Mouse (Mus musculus) olfactory bulb, adult 2 months (tissue): ENCODE data around the gene Vac14. TPM values are rescaled to one million over a fixed set of nuclear protein-coding genes. Genes with fewer than 3 reads are reported as not detected.

Source experiments
- H3K27ac ChIP-seq: fragments of 200-500 bp; 2 replicates; pipeline ENCODE4 v1.5.1; 2012; ENCODE audit warnings: low read depth, low read length; ENCODE audit not compliant: insufficient read depth
- H3K4me1 ChIP-seq: fragments of 200-500 bp; 2 replicates; pipeline ENCODE4 v1.6.1; 2012; ENCODE audit warnings: low read length; ENCODE audit not compliant: control insufficient read depth, insufficient read depth
- H3K4me3 ChIP-seq: fragments of 200-500 bp; 2 replicates; pipeline ENCODE4 v1.5.1; 2012; ENCODE audit warnings: mild to moderate bottlenecking, low read depth, low read length, moderate library complexity; ENCODE audit not compliant: insufficient read depth
- CTCF ChIP-seq: fragments of 200-500 bp; IDR thresholded peaks from 2 replicates; pipeline ENCODE4 v1.5.1; 2012; ENCODE audit warnings: low read depth, mild to moderate bottlenecking, low read length, moderate library complexity; ENCODE audit not compliant: insufficient read depth
- POLR2A ChIP-seq: fragments of 200-500 bp; IDR thresholded peaks from 2 replicates; pipeline ENCODE4 v1.6.1; 2012; ENCODE audit warnings: mild to moderate bottlenecking, low read depth, low read length, moderate library complexity; ENCODE audit not compliant: insufficient read depth
- WGBS: fragments of 180-500 bp; shearing (Covaris S2); methylation state at CpG from one replicate; pipeline ENCODE4 v1.1.7; 2018; 5-methylcytosine and 5-hydroxymethylcytosine counted together
- polyA plus RNA-seq: library from polyadenylated mRNA; stranded (reverse); fragments of >200 nt; gene quantifications from 2 replicates; pipeline ENCODE4 v1.2.4, GENCODE M21; 2012; ENCODE audit warnings: low replicate concordance; ENCODE audit not compliant: missing spikeins, insufficient read depth, insufficient read length

Vac14 gene
- polyA plus RNA-seq, 1 experiment, result not detected

DNA sequence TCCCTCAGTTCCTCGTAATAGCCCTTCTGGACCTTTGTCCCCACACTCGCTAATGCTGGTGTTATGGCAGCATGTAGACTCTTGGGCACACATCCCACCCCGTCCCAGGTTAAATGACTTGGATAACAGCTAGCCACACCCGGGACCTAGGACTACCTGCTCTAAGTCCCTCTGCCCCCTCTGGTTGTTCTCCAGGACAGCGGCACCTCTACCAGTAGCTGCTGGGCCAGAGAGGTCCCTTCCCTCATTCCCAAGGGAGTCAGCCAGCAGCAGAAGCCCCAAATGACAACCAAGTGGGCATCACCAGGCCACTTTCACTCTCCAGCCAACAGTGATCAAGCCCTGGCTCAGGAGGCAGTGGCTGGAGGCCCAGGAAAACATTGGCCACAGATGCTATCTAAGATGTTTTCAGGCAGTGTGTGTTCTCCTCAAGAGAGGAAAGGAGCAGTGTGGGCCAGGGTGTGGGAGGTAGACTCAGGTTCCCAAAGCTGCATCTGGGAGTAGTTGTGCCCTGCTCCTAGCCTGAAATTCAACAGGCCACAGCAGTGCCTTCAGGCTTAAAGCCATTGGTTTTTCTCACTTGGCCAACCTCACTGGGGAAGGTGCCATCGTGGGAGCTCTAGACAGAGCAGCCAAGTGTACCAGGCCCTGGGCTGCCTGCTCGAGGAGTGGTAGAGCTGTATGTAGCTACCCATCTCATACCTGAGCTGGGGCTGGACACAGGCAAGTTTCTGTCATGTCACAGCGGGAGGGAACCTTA, 100.0 kb downstream of the Vac14 start:
- peaks cover 69% of the 10 kb centered on the region for H3K4me1 ChIP-seq
- H3K27ac ChIP-seq, result peak overlapping the region; percentile 81
- no peak overlapping the region for H3K4me3 ChIP-seq
- WGBS, result 76% methylated on average over 8 of the region's 8 CpGs
- TF ChIP-seq CTCF, result no peak
- no peak for TF ChIP-seq POLR2A

DNA sequence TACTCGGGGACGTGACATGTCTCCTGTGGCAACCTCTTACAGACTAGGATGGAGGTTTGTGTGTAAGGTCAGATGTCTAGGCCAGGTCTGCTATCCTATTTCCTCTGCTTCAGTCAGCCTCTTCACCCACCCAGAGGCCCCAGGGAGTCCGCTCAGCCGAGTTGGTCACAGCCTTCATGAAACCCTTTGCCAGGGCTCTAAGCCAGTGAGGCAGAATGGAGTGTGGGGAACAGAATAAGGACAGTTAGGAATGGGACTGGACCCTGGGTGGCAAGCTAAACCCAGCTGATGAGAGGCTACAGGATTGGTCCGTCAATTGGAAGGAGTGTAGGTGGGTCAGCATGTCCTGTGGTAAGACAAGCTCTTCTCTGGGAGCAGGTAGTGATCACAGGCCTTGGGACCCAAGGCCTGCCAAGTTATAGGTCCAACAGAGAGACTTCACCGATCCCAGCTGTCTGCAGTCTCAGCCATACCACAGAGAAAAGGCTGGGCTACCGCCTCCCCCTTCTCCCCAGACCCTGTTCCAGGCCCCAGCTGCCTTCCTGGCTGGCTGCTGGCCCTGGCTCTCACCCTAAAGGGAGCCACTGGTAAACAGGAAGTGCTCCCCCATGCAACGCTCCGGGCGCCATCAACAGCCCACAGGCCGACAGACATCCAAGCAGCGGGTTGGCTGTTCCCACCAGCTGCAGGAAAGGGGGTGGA, 100.7 kb downstream of the Vac14 start:
- no peak for TF ChIP-seq POLR2A
- TF ChIP-seq CTCF, result no peak
- Histone ChIP-seq H3K4me1 (peaks cover 76% of the 10 kb centered on the region), H3K4me3 (no peak overlapping the region), H3K27ac (peak overlapping the region; percentile 81)
- WGBS, result 39% methylated on average over 12 of the region's 12 CpGs

DNA sequence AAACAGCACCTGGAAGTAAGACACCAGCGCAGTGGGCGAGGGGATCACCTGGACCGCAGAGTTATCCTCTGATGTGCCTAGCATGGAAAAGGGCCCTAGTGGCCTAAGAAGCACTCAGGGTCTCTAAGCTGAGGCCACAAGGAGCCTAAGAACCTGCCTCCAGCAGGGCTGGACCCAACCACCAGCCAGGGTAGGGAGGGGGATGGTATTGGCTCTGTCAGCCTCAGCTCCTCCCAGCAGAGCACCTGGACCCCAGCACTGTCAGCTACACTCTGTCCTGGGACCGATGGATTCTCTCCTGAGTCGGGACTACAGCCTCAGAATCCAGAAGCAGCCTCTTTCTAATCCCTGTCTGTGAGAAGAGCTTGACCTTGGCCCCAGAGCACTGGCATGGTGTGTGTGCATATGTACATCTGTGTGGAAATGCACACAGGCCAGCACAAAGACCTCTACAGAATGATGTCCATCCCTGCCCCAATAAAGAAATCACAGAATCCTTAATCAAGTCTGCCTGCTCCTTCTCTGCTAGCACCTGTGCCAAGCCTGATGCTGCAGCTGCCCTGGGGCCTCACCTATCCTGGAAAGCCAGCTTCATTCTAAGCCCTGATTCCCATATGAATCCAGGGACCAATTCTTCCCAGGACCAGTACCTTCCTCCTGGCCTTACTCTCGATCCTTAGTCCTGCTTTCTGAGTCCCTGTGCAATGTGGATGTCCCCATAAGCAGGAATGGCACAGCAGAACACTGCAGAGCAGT, 101.7 kb downstream of the Vac14 start:
- TF ChIP-seq POLR2A, result no peak
- no peak for TF ChIP-seq CTCF
- peaks cover 77% of the 10 kb centered on the region for H3K4me1 ChIP-seq
- 72% methylated on average over 6 of the region's 6 CpGs for WGBS

DNA sequence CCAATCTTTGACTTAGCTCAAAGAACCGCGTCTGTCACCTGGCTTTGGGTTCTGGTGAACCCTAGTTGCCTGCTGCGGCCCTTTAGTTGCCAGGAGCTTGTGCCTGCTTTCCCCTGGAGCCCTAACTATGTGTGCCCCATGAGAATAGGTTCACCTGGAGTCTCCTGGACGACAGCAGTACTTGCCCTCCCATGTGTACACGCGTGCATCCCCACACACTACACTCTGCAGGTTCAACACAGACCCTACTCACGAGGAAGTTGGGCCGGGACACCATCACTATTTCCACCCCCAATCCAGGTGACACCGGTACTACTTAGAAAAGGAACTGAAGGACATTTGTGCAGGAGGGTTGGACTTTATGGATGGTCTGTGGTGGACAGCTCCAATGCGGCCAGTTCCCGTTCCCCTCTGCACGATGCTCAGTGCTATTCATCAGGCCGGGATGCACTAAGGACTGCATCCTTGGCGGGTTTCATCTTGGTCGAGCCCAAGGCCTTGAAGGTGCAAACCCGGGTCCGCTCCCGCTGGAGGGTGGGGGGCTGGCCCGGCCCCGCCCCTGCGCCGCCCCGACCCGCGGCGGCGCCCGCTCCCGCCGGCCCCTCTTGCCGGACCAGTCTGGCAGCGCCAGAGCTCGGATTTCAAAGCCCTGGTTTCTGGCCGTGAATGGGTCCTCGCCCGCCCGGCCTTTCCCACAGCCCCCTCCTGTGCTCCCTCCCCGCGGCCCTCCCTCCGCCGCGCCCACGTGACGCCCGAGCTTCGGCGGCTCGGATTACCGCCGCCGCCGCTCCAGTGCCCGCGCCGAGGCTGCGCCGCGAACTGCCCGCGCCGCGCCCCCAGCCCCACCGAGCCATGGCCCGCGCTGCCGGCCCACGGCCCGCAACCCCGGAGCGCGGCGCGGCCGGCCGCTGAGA, 102.6 kb downstream of the Vac14 start, which contains the start of gene Mtss1l:
Mtss1l (plus strand) TSS at position 792 of the 914 bp plus-strand sequence.
- Histone ChIP-seq H3K4me1 (peaks cover 77% of the 10 kb centered on the region), H3K4me3 (peak within 1 kb of the TSS; percentile 94), H3K27ac (peak within 1 kb of the TSS; percentile 83)
- TF ChIP-seq POLR2A (peak; percentile 29; the same call in 1 of the 2 replicates), CTCF (no peak)
- 8% methylated on average over 75 of the region's 75 CpGs for WGBS

More for the DNA sequence above, 101.7 kb downstream of the Vac14 start:
- peak overlapping the region; percentile 81 for H3K27ac ChIP-seq
- H3K4me3 ChIP-seq, result no peak overlapping the region

DNA sequence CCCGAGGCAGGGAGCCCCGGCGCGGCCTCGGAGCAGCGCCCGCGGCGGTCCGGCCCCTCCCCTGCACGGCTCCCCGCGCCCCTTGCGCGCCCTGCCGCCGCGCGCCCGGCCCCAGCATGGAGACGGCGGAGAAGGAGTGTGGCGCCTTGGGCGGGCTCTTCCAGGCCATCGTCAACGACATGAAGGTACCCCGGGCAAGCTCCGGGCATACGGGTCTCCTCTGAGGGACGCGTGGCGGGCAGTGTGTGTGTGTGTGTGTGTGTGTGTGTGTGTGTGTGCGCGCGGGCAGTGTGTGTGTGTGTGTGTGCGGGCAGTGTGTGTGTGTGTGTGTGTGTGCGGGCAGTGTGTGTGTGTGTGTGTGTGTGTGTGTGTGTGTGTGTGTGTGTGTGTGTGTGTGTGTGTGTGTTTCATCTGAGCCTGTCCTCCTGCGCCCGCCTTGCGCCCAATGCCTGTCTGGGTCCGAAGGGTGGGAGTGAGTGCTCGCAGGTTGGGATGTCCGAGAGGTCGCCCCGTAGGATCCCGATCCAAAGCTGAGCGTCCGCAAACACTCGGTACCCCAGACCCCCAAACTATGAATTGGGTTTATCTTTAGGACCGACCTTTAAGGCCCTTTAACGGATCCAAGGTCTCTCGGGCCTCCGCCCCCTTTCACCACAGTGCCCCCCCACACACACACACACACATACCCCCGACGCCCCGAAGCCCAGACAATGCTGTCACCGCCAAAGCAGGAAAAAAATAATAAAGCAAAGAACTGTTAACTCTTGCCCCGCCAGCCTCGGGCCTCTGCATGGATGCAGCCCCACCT, 103.4 kb downstream of the Vac14 start:
- 4% methylated on average over 53 of the region's 59 CpGs for WGBS
- peaks cover 72% of the 10 kb centered on the region for H3K4me1 ChIP-seq

DNA sequence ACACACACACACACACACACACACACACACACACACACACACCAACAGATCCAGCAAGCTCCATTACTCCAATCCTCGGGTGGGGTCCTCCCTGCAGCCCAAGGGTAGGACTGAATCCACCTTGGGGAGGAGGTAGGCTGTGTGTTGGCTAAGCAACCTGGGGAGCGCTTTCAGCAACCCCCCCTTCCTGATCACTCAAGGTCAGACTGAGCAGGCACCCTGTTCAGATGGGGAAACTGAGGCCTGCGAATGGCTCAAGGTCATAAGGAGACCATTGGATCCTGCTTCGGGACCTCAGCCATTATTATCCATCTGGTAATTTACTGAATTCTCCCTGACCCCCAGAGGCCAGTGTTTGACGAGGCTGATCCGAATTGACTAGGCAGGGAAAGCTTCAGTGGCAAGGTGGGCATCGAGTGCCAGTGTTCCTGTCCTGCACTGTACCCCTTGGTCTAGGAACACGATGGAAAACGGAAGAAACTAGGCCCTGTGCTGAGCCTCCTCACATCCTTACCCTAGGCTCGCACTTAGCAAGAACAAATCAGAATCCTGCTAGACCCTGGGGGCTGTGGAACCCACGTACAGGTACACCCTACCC, 104.1 kb downstream of the Vac14 start:
- WGBS, result 18% methylated on average over 11 of the region's 11 CpGs
- Histone ChIP-seq H3K4me1 (peaks cover 73% of the 10 kb centered on the region), H3K27ac (peak overlapping the region; percentile 83)

More for the DNA sequence above, 103.4 kb downstream of the Vac14 start:
- H3K27ac ChIP-seq, result peak overlapping the region; percentile 83
- TF ChIP-seq CTCF, result no peak
- no peak for TF ChIP-seq POLR2A
- peak overlapping the region; percentile 94 for H3K4me3 ChIP-seq

DNA sequence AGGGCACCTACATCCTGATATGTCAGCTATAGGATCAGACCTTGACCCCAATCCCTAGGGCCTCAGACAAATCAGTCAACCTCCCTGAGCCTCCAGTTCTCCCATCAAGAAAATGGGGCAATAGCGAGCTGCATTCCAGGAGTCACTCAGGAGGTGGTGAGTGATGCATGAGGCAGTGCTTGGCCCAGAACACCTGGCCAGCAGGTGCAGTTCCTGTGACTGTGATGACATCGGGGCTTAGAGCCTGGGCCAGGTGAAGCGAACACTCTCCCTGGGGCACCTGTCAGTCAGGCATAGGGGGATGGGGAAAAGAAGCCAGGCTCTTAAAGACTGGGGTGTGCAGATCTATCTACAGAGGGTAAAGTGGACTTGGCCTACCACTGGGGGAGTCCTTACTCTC, 106.1 kb downstream of the Vac14 start:
- WGBS, result 61% methylated on average over 3 of the region's 3 CpGs
- Histone ChIP-seq H3K4me1 (peaks cover 64% of the 10 kb centered on the region), H3K4me3 (no peak overlapping the region), H3K27ac (peak overlapping the region; percentile 83)
- TF ChIP-seq CTCF (no peak), POLR2A (no peak)

More for the DNA sequence above, 104.1 kb downstream of the Vac14 start:
- H3K4me3 ChIP-seq, result peak overlapping the region; percentile 94
- TF ChIP-seq POLR2A (no peak), CTCF (no peak)
